Mouse (Mus musculus) MEL (cell line): ENCODE results near the gene Trappc10.

Experiments
- CTCF ChIP-seq, 3 experiments: IDR thresholded peaks in 2 of 3; conservative IDR thresholded peaks in 1 of 3; 2 replicates each; pipeline ENCODE4 v1.5.1; 2011 to 2012; ENCODE audit warnings: low read length in 3 of 3, low read depth in 2 of 3, mild to moderate bottlenecking in 2 of 3, improper control_type of control experiment in 1 of 3, inconsistent platforms in 1 of 3, mixed read lengths in 1 of 3, moderate library complexity in 1 of 3; ENCODE audit not compliant: control insufficient read depth in 1 of 3, insufficient read depth in 1 of 3, poor library complexity in 1 of 3, severe bottlenecking in 1 of 3
- EP300 ChIP-seq, 2 experiments: IDR thresholded peaks; 2 replicates each; pipeline ENCODE4 v1.6.1; 2011; ENCODE audit warnings: improper control_type of control experiment in 2 of 2, low read length in 2 of 2, low read depth in 1 of 2, mild to moderate bottlenecking in 1 of 2
- GATA1 ChIP-seq: IDR thresholded peaks from 2 replicates; pipeline ENCODE4 v1.6.1; 2011; ENCODE audit warnings: low read depth, low read length, improper control_type of control experiment
- MAFK ChIP-seq: IDR thresholded peaks from 2 replicates; pipeline ENCODE4 v1.6.1; 2011; ENCODE audit warnings: low read depth, mild to moderate bottlenecking, low read length, improper control_type of control experiment, borderline replicate concordance
- MAX ChIP-seq: IDR thresholded peaks from 2 replicates; pipeline ENCODE4 v1.6.1; 2011; ENCODE audit warnings: low read length, improper control_type of control experiment
- POLR2A ChIP-seq, 2 experiments: IDR thresholded peaks; 2 replicates each; pipeline ENCODE4 v1.6.1; 2011 to 2012; ENCODE audit warnings: low read length in 2 of 2, mild to moderate bottlenecking in 2 of 2, control low read depth in 1 of 2, improper control_type of control experiment in 1 of 2, low read depth in 1 of 2, moderate library complexity in 1 of 2; ENCODE audit not compliant: control insufficient read depth in 1 of 2, insufficient read depth in 1 of 2, poor library complexity in 1 of 2
- RCOR1 ChIP-seq: IDR thresholded peaks from 2 replicates; pipeline ENCODE4 v1.6.1; 2012; ENCODE audit warnings: low read depth, mild to moderate bottlenecking, inconsistent platforms, low read length, improper control_type of control experiment
- USF1 ChIP-seq: IDR thresholded peaks from 2 replicates; pipeline ENCODE4 v1.6.1; 2014; ENCODE audit warnings: low read depth, mild to moderate bottlenecking, inconsistent platforms, low read length, improper control_type of control experiment, moderate library complexity

DNA sequence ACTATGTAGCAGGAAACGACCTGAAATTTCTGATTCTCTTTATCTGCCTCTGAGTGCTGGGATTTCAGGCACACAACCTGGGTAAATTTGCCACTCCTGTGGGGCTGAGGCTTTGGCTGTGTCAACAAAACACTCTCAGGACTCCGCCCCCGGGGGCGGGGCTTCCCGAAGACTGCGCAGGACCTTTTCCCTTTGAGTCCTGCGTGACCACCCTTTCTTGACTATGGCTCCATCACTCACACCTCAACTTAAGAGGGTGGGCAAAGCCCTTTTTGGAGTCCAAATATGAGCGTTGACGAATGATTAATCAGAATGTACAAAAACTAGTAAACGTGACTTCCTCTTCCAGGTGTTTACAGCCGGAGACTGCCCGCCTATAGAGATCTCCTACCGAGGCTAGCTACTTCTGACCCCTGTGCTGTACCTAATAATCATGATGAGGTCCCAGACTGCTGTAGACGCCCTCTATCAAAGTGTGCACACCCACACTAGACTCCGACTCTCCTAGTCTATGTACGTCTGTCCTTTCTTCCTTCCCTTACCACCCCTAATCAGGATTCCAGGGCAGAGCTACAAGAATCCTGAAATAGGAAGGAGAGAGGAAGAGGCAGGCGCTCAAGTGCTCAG, 85.1 kb downstream of the Trappc10 start:
- no peak for TF ChIP-seq CTCF (IDR thresholded peaks at IDR 0.05 in 2 of 3, conservative IDR thresholded peaks at IDR 0.05 in 1 of 3; ENCODE audit: control insufficient read depth in 1 of 3, insufficient read depth in 1 of 3, low read depth in 2 of 3, low read length in 3 of 3, poor library complexity in 1 of 3, severe bottlenecking in 1 of 3)
- no peak for TF ChIP-seq USF1
- no peak for TF ChIP-seq MAX
- no peak for TF ChIP-seq POLR2A (IDR thresholded peaks at IDR 0.05; ENCODE audit: control insufficient read depth in 1 of 2, insufficient read depth in 1 of 2, low read depth in 1 of 2, low read length in 2 of 2, poor library complexity in 1 of 2)
- no peak for TF ChIP-seq MAFK
- TF ChIP-seq EP300 (IDR thresholded peaks at IDR 0.05; ENCODE audit: low read depth in 1 of 2, low read length in 2 of 2) = no peak
- TF ChIP-seq RCOR1 = no peak
- no peak for TF ChIP-seq GATA1
